Mouse (Mus musculus): Measurements from ENCODE around the gene Ugt1a7c.

- TF ChIP-seq CTCF (IDR thresholded peaks at IDR 0.05; ENCODE audit: borderline replicate concordance, control insufficient read depth, extremely low read depth, insufficient read depth, low read length, poor library complexity) = no peak
- no peak for TF ChIP-seq POLR2A (IDR thresholded peaks at IDR 0.05; ENCODE audit: control insufficient read depth, extremely low read depth, insufficient read depth, low read length, poor library complexity)
These were observed 139.4 kb downstream of the Ugt1a7c start for GRCm38 (mm10) chr1:88234248-88234610.

Measured in thymus, adult 2 months (tissue).